In genomic region chr9:68724636-68725285, GRCm38 (mm10) we compare ENCODE assay signal across 10 mouse cellular contexts.
A peak's percentile ranks its signal among the peaks of the same experiment; 100 is the strongest.
DNase-seq lines count a peak whose midpoint lies in the region; ATAC-seq and TF ChIP-seq lines count a peak whose summit lies in the region.
"Had no signal": no experiment of that assay in that cellular context is flagged by ENCODE, and none has a peak within 500 bp of the region (broad histone marks: within the 10 kb centered on the region; RNA-seq: fewer than 3 reads in every experiment).

No protein-coding gene starts in this region.

- no peaks in the 10 kb centered on the region for H3K4me1 ChIP-seq in kidney, adult 2 months (ENCODE audit: control insufficient read depth, insufficient read depth, low read length)
- H3K4me1 ChIP-seq in kidney, embryonic 16.5 days (ENCODE audit: insufficient read depth, low read length): no peaks in the 10 kb centered on the region
- H3K4me1 ChIP-seq in neural tube, embryonic 15.5 days: no peaks in the 10 kb centered on the region
- no peaks in the 10 kb centered on the region for H3K4me1 ChIP-seq in thymus, adult 2 months (replicated peaks; ENCODE audit: control insufficient read depth, insufficient read depth, low read length)
- H3K4me1 ChIP-seq: embryonic facial prominence, embryonic 15.5 days had no signal

- H3K9me3 ChIP-seq in kidney, embryonic 16.5 days (ENCODE audit: low read length): no peaks in the 10 kb centered on the region
- H3K9me3 ChIP-seq in neural tube, embryonic 15.5 days (replicated peaks): no peaks in the 10 kb centered on the region
- H3K9me3 ChIP-seq: embryonic facial prominence, embryonic 15.5 days had no signal

- TF ChIP-seq POLR2A in kidney, adult 2 months (IDR thresholded peaks at IDR 0.05; ENCODE audit: low read depth, low read length): no peak
- no peak for TF ChIP-seq POLR2A in thymus, adult 2 months (IDR thresholded peaks at IDR 0.05; ENCODE audit: control insufficient read depth, extremely low read depth, insufficient read depth, low read length, poor library complexity)

- no peak overlapping the region for H3K4me3 ChIP-seq in kidney, adult 2 months (ENCODE audit: insufficient read depth, low read depth, low read length)
- no peak overlapping the region for H3K4me3 ChIP-seq in kidney, embryonic 16.5 days (ENCODE audit: low read length)
- H3K4me3 ChIP-seq in neural tube, embryonic 15.5 days (replicated peaks): no peak overlapping the region
- no peak overlapping the region for H3K4me3 ChIP-seq in thymus, adult 2 months (ENCODE audit: control insufficient read depth, insufficient read depth, low read length)
- H3K4me3 ChIP-seq: embryonic facial prominence, embryonic 15.5 days had no signal

- no peak overlapping the region for H3K9ac ChIP-seq in kidney, embryonic 16.5 days (replicated peaks; ENCODE audit: low read length)
- no peak overlapping the region for H3K9ac ChIP-seq in neural tube, embryonic 15.5 days (replicated peaks)
- H3K9ac ChIP-seq: embryonic facial prominence, embryonic 15.5 days; liver, embryonic 14.5 days had no signal

- H3K27me3 ChIP-seq in kidney, adult 2 months (replicated peaks; ENCODE audit: control insufficient read depth, insufficient read depth, low read length): no peaks in the 10 kb centered on the region
- no peaks in the 10 kb centered on the region for H3K27me3 ChIP-seq in kidney, embryonic 16.5 days (ENCODE audit: insufficient read depth, low read length)
- no peaks in the 10 kb centered on the region for H3K27me3 ChIP-seq in neural tube, embryonic 15.5 days (replicated peaks)
- no peaks in the 10 kb centered on the region for H3K27me3 ChIP-seq in thymus, adult 2 months (ENCODE audit: control insufficient read depth, insufficient read depth, low read length)
- H3K27me3 ChIP-seq: embryonic facial prominence, embryonic 15.5 days had no signal

- H3K36me3 ChIP-seq in kidney, adult 2 months (ENCODE audit: control insufficient read depth, insufficient read depth, low read length): no peaks in the 10 kb centered on the region
- H3K36me3 ChIP-seq in kidney, embryonic 16.5 days (ENCODE audit: insufficient read depth, low read length): no peaks in the 10 kb centered on the region
- H3K36me3 ChIP-seq in neural tube, embryonic 15.5 days: no peaks in the 10 kb centered on the region
- no peaks in the 10 kb centered on the region for H3K36me3 ChIP-seq in thymus, adult 2 months (ENCODE audit: control insufficient read depth, insufficient read depth, low read length)
- H3K36me3 ChIP-seq: embryonic facial prominence, embryonic 15.5 days had no signal

- TF ChIP-seq CTCF in kidney, adult 2 months (conservative IDR thresholded peaks at IDR 0.05; ENCODE audit: insufficient read depth, insufficient read length, low read depth, low read length): no peak
- TF ChIP-seq CTCF in thymus, adult 2 months (IDR thresholded peaks at IDR 0.05; ENCODE audit: borderline replicate concordance, control insufficient read depth, extremely low read depth, insufficient read depth, low read length, poor library complexity): no peak

- H3K4me2 ChIP-seq in kidney, embryonic 16.5 days (replicated peaks; ENCODE audit: low read depth, low read length): no peak overlapping the region
- H3K4me2 ChIP-seq in neural tube, embryonic 15.5 days: no peak overlapping the region
- H3K4me2 ChIP-seq: embryonic facial prominence, embryonic 15.5 days had no signal

- DNase-seq in kidney, adult 2 months: peak; percentile 35
- DNase-seq in gastrocnemius, adult 18-20 months (ENCODE audit: low spot score): peak; percentile 86
- peak; percentile 43 for DNase-seq in kidney, postnatal 10 days
- peak; percentile 40 to 63 for DNase-seq in right cerebral cortex, postnatal 10 days (ENCODE audit: low spot score in 2 of 2)
- no peak for DNase-seq in thymus, adult 2 months

- no peak for ATAC-seq in kidney, embryonic 16.5 days (ENCODE audit: low FRiP score, low TSS enrichment)
- no peak for ATAC-seq in inflammation-experienced regulatory T-cells, adult 6 months
- ATAC-seq in neural tube, embryonic 15.5 days (ENCODE audit: low FRiP score): no peak

- H3K27ac ChIP-seq in kidney, adult 2 months (ENCODE audit: insufficient read depth, low read depth, low read length): no peak overlapping the region
- no peak overlapping the region for H3K27ac ChIP-seq in kidney, embryonic 16.5 days (ENCODE audit: low read length)
- no peak overlapping the region for H3K27ac ChIP-seq in neural tube, embryonic 15.5 days (replicated peaks)
- H3K27ac ChIP-seq in thymus, adult 2 months (ENCODE audit: control insufficient read depth, insufficient read depth, low read length): no peak overlapping the region
- H3K27ac ChIP-seq: embryonic facial prominence, embryonic 15.5 days; liver, embryonic 14.5 days had no signal

- WGBS in kidney, adult 2 months: 65% methylated on average over 8 of the region's 8 CpGs
- 75% methylated on average over 8 of the region's 8 CpGs for WGBS in kidney, embryonic 16.5 days
- WGBS in neural tube, embryonic 15.5 days: 89% methylated on average over 8 of the region's 8 CpGs
- WGBS in thymus, adult 2 months: 86% methylated on average over 8 of the region's 8 CpGs
